9 mouse cellular contexts compared by ENCODE assay signal in genomic region chr3:83286975-83287405, GRCm38 (mm10).
DNase-seq lines count a peak whose midpoint lies in the region; ATAC-seq and TF ChIP-seq lines count a peak whose summit lies in the region.
"Had no signal": no experiment of that assay in that cellular context is flagged by ENCODE, and none has a peak within 500 bp of the region (broad histone marks: within the 10 kb centered on the region; RNA-seq: fewer than 3 reads in every experiment).

No protein-coding gene starts in this region.

- no peaks in the 10 kb centered on the region for H3K27me3 ChIP-seq in testis, adult 2 months (ENCODE audit: control insufficient read depth, insufficient read depth, low read length)
- H3K27me3 ChIP-seq in forebrain, embryonic 12.5 days: no peaks in the 10 kb centered on the region
- no peaks in the 10 kb centered on the region for H3K27me3 ChIP-seq in liver, embryonic 13.5 days
- no peaks in the 10 kb centered on the region for H3K27me3 ChIP-seq in neural tube, embryonic 14.5 days (ENCODE audit: control insufficient read depth, insufficient read depth, low read length)

- 7% methylated on average over 11 of the region's 11 CpGs for WGBS in forebrain, embryonic 12.5 days
- 4% methylated on average over 11 of the region's 11 CpGs for WGBS in large intestine, adult 2 months
- WGBS in liver, embryonic 13.5 days (ENCODE audit: insufficient replicate concordance): 17% methylated on average over 11 of the region's 11 CpGs
- WGBS in neural tube, embryonic 14.5 days: 3% methylated on average over 11 of the region's 11 CpGs

- no peaks in the 10 kb centered on the region; the same call in 1 of the 2 replicates for H3K4me1 ChIP-seq in testis, adult 2 months (ENCODE audit: control insufficient read depth, insufficient read depth, low read length)
- H3K4me1 ChIP-seq in forebrain, embryonic 12.5 days: no peaks in the 10 kb centered on the region
- no peaks in the 10 kb centered on the region for H3K4me1 ChIP-seq in liver, embryonic 13.5 days (replicated peaks)
- no peaks in the 10 kb centered on the region for H3K4me1 ChIP-seq in neural tube, embryonic 14.5 days (ENCODE audit: control insufficient read depth, insufficient read depth, low read length)

- ATAC-seq in forebrain, embryonic 12.5 days (ENCODE audit: low FRiP score): peak; percentile 91
- no peak for ATAC-seq in liver, embryonic 13.5 days (ENCODE audit: low read depth)
- peak; percentile 95 for ATAC-seq in neural tube, embryonic 14.5 days (ENCODE audit: low read depth)

- intact Hi-C loops in heart, postnatal 10 days (cut with DNase I): loop anchor here (2.0 to 10.0 kb wide), 4 partner anchors 314 to 608 kb away; no protein-coding TSS in a partner anchor

- no peak for DNase-seq in testis, postnatal 14 days (ENCODE audit: low spot score)
- DNase-seq in heart, postnatal 10 days: peak; percentile 70 to 74
- DNase-seq in large intestine, adult 2 months (ENCODE audit: low read depth, low spot score): peak; percentile 33
- no peak for DNase-seq in liver, embryonic 13.5 days
- no peak for DNase-seq in thymus, postnatal 25 days

- H3K9ac ChIP-seq in forebrain, embryonic 12.5 days: peak overlapping the region; percentile 53
- no peak overlapping the region for H3K9ac ChIP-seq in liver, embryonic 13.5 days
- peak overlapping the region; percentile 30 for H3K9ac ChIP-seq in neural tube, embryonic 14.5 days (replicated peaks; ENCODE audit: low read depth, low read length)

- H3K36me3 ChIP-seq in testis, adult 2 months (ENCODE audit: control insufficient read depth, insufficient read depth, low read length): no peaks in the 10 kb centered on the region
- no peaks in the 10 kb centered on the region for H3K36me3 ChIP-seq in forebrain, embryonic 12.5 days (replicated peaks)
- H3K36me3 ChIP-seq in liver, embryonic 13.5 days: no peaks in the 10 kb centered on the region
- no peaks in the 10 kb centered on the region for H3K36me3 ChIP-seq in neural tube, embryonic 14.5 days (ENCODE audit: control insufficient read depth, insufficient read depth, low read length)
- H3K36me3 ChIP-seq: G1E had no signal

- H3K4me3 ChIP-seq in testis, adult 2 months (ENCODE audit: control insufficient read depth, low read depth, low read length): peak overlapping the region; percentile 48
- peak overlapping the region; percentile 47 for H3K4me3 ChIP-seq in forebrain, embryonic 12.5 days (replicated peaks)
- no peak overlapping the region; the same call in 1 of the 2 replicates for H3K4me3 ChIP-seq in liver, embryonic 13.5 days (replicated peaks)
- peak overlapping the region; percentile 38 for H3K4me3 ChIP-seq in neural tube, embryonic 14.5 days (ENCODE audit: low read depth, low read length)

- H3K4me2 ChIP-seq in forebrain, embryonic 12.5 days: peak overlapping the region; percentile 62
- peak overlapping the region; percentile 35; the same call in 1 of the 2 replicates for H3K4me2 ChIP-seq in liver, embryonic 13.5 days
- H3K4me2 ChIP-seq in neural tube, embryonic 14.5 days (ENCODE audit: low read depth, low read length): peak overlapping the region; percentile 52

- no peaks in the 10 kb centered on the region for H3K9me3 ChIP-seq in forebrain, embryonic 12.5 days
- no peaks in the 10 kb centered on the region for H3K9me3 ChIP-seq in liver, embryonic 13.5 days (replicated peaks)
- no peaks in the 10 kb centered on the region for H3K9me3 ChIP-seq in neural tube, embryonic 14.5 days (ENCODE audit: control insufficient read depth, low read length)
- H3K9me3 ChIP-seq: G1E had no signal

- no peak overlapping the region for H3K27ac ChIP-seq in testis, adult 2 months (ENCODE audit: control insufficient read depth, insufficient read depth, low read depth, low read length)
- no peak overlapping the region for H3K27ac ChIP-seq in forebrain, embryonic 12.5 days
- H3K27ac ChIP-seq in liver, embryonic 13.5 days: no peak overlapping the region
- H3K27ac ChIP-seq in neural tube, embryonic 14.5 days (ENCODE audit: low read depth, low read length): no peak overlapping the region

- peak; percentile 31; the same call in 1 of the 2 replicates for TF ChIP-seq CTCF in testis, adult 2 months (IDR thresholded peaks at IDR 0.05; ENCODE audit: control insufficient read depth, insufficient read depth, insufficient replicate concordance, low read depth, low read length)

- TF ChIP-seq POLR2A in testis, adult 2 months (IDR thresholded peaks at IDR 0.05; ENCODE audit: control insufficient read depth, low read depth, low read length): no peak

Comparison
In these comparisons a context has a peak if more than half of its experiments do, and no peak if none do; other contexts are left out.
1. DNase-seq: peak in heart, postnatal 10 days (2 of 2) and large intestine, adult 2 months (single experiment); none in testis, postnatal 14 days (single experiment), liver, embryonic 13.5 days (single experiment) and thymus, postnatal 25 days (single experiment).
2. Peak in every context shown above with its lines, with median percentiles within 50 percentile points of each other: H3K4me2 ChIP-seq.